12 mouse cellular contexts compared by ENCODE assay signal in genomic region chr3:51965841-51966240, GRCm38 (mm10).
DNase-seq lines count a peak whose midpoint lies in the region; ATAC-seq lines count a peak whose summit lies in the region.
"Had no signal": no experiment of that assay in that cellular context is flagged by ENCODE, and none has a peak within 500 bp of the region (broad histone marks: within the 10 kb centered on the region; RNA-seq: fewer than 3 reads in every experiment).

No protein-coding gene starts in this region.

- no peak overlapping the region for H3K9ac ChIP-seq in neural tube, embryonic 11.5 days (ENCODE audit: low read length)
- H3K9ac ChIP-seq in intestine, embryonic 16.5 days (ENCODE audit: low read depth, low read length) = no peak overlapping the region
- 0 out of 2 replicates have a peak overlapping the region, but pooled peaks have one; percentile 31 for H3K9ac ChIP-seq in stomach, embryonic 16.5 days (ENCODE audit: low read length)
- H3K9ac ChIP-seq: liver, embryonic 15.5 days had no signal

- H3K27ac ChIP-seq in neural tube, embryonic 11.5 days (ENCODE audit: low read depth, low read length) = 0 out of 2 replicates have a peak overlapping the region, but pooled peaks have one; percentile 4
- peak overlapping the region; percentile 42; the same call in 1 of the 2 replicates for H3K27ac ChIP-seq in intestine, embryonic 16.5 days (ENCODE audit: low read length)
- H3K27ac ChIP-seq in stomach, embryonic 16.5 days (ENCODE audit: low read length) = peak overlapping the region; percentile 58
- H3K27ac ChIP-seq: liver, embryonic 15.5 days had no signal

- H3K9me3 ChIP-seq in neural tube, embryonic 11.5 days (ENCODE audit: control insufficient read depth, low read length) = no peaks in the 10 kb centered on the region
- H3K9me3 ChIP-seq in intestine, embryonic 16.5 days (ENCODE audit: control insufficient read depth, low read length) = no peaks in the 10 kb centered on the region
- no peaks in the 10 kb centered on the region for H3K9me3 ChIP-seq in stomach, embryonic 16.5 days (replicated peaks; ENCODE audit: control insufficient read depth, low read length)
- H3K9me3 ChIP-seq: liver, embryonic 15.5 days had no signal

- no peaks in the 10 kb centered on the region for H3K36me3 ChIP-seq in neural tube, embryonic 11.5 days (ENCODE audit: control insufficient read depth, insufficient read depth, low read length)
- no peaks in the 10 kb centered on the region for H3K36me3 ChIP-seq in intestine, embryonic 16.5 days (ENCODE audit: control insufficient read depth, insufficient read depth, low read length)
- H3K36me3 ChIP-seq in stomach, embryonic 16.5 days (ENCODE audit: control insufficient read depth, insufficient read depth, low read length) = no peaks in the 10 kb centered on the region
- H3K36me3 ChIP-seq: liver, embryonic 15.5 days had no signal

- no peak overlapping the region for H3K4me3 ChIP-seq in neural tube, embryonic 11.5 days (ENCODE audit: low read depth, low read length)
- H3K4me3 ChIP-seq in intestine, embryonic 16.5 days (ENCODE audit: low read length) = no peak overlapping the region
- H3K4me3 ChIP-seq in stomach, embryonic 16.5 days (replicated peaks; ENCODE audit: low read length) = no peak overlapping the region
- H3K4me3 ChIP-seq: liver, embryonic 15.5 days had no signal

- 69% methylated on average over 7 of the region's 7 CpGs for WGBS in neural tube, embryonic 11.5 days
- WGBS in intestine, embryonic 16.5 days = 48% methylated on average over 7 of the region's 7 CpGs
- 44% methylated on average over 7 of the region's 7 CpGs for WGBS in stomach, embryonic 16.5 days

- H3K27me3 ChIP-seq in neural tube, embryonic 11.5 days (ENCODE audit: control insufficient read depth, insufficient read depth, low read length) = no peaks in the 10 kb centered on the region
- H3K27me3 ChIP-seq in intestine, embryonic 16.5 days (replicated peaks; ENCODE audit: control insufficient read depth, insufficient read depth, low read length) = no peaks in the 10 kb centered on the region
- no peaks in the 10 kb centered on the region for H3K27me3 ChIP-seq in stomach, embryonic 16.5 days (ENCODE audit: control insufficient read depth, insufficient read depth, low read length)
- H3K27me3 ChIP-seq: liver, embryonic 15.5 days; Patski had no signal

- DNase-seq in adrenal gland, adult 2 months = peak; percentile 60
- no peak for DNase-seq in adrenal gland, adult 8-10 months
- no peak for DNase-seq in neural tube, embryonic 11.5 days (ENCODE audit: low spot score)
- no peak for DNase-seq in neural tube, embryonic 10.5 days (ENCODE audit: extremely low spot score, low spot score)
- no peak for DNase-seq in thymus, postnatal 10 days (ENCODE audit: low spot score in 2 of 2)
- DNase-seq: cerebellum, adult 11 months; layer of hippocampus, adult 9-11 months had no signal

- H3K4me1 ChIP-seq in neural tube, embryonic 11.5 days (ENCODE audit: control insufficient read depth, insufficient read depth, low read length) = peaks cover 14% of the 10 kb centered on the region
- H3K4me1 ChIP-seq in intestine, embryonic 16.5 days (ENCODE audit: control insufficient read depth, insufficient read depth, low read length) = peaks cover 27% of the 10 kb centered on the region
- H3K4me1 ChIP-seq in stomach, embryonic 16.5 days (ENCODE audit: control insufficient read depth, insufficient read depth, low read length) = peaks cover 31% of the 10 kb centered on the region

- H3K4me2 ChIP-seq in neural tube, embryonic 11.5 days (ENCODE audit: low read depth) = no peak overlapping the region
- no peak overlapping the region for H3K4me2 ChIP-seq in intestine, embryonic 16.5 days (ENCODE audit: low read depth, low read length)
- H3K4me2 ChIP-seq in stomach, embryonic 16.5 days (ENCODE audit: low read depth, low read length) = peak overlapping the region; percentile 19; the same call in 1 of the 2 replicates
- H3K4me2 ChIP-seq: liver, embryonic 15.5 days had no signal

- no peak for ATAC-seq in neural tube, embryonic 11.5 days (ENCODE audit: insufficient read depth, low FRiP score, low TSS enrichment)
- peak; percentile 52 for ATAC-seq in intestine, embryonic 16.5 days
- ATAC-seq in stomach, embryonic 16.5 days (ENCODE audit: insufficient read depth, low FRiP score) = no peak
- ATAC-seq in inflammation-experienced regulatory T-cells, adult 6 months = no peak
- ATAC-seq: Patski had no signal

Comparison
In these comparisons a context has a peak if more than half of its experiments do, and no peak if none do; other contexts are left out.
1. H3K27ac ChIP-seq: peak in every context shown above with its lines; median percentile 58 in stomach, embryonic 16.5 days; 42 in intestine, embryonic 16.5 days; 4 in neural tube, embryonic 11.5 days.